Mouse (Mus musculus): ENCODE measurements at regions not wholly inside any gene's neighbourhood (a gene's known extent, or its start where the extent isn't known, plus 50 kb on each side); places are given as distances from the start of the nearest gene placed in this dataset.

- ATAC-seq (ENCODE audit: low FRiP score): peak; percentile 86
- Histone ChIP-seq H3K4me3 (replicated peaks) (no peak overlapping the region), H3K4me1 (no peaks in the 10 kb centered on the region; the same call in 1 of the 2 replicates), H3K27me3 (no peaks in the 10 kb centered on the region), H3K9ac (no peak overlapping the region), H3K4me2 (no peak overlapping the region), H3K36me3 (replicated peaks) (no peaks in the 10 kb centered on the region), H3K9me3 (no peaks in the 10 kb centered on the region), H3K27ac (no peak overlapping the region)
- WGBS: 8% methylated on average over 2 of the region's 2 CpGs
These were observed 66.4 kb upstream of the Htr1a start for GRCm38 (mm10) chr13:105377038-105377437.

- Histone ChIP-seq H3K4me2 (no peak overlapping the region), H3K9ac (no peak overlapping the region), H3K9me3 (no peaks in the 10 kb centered on the region), H3K36me3 (replicated peaks) (no peaks in the 10 kb centered on the region), H3K4me1 (no peaks in the 10 kb centered on the region; the same call in 1 of the 2 replicates), H3K27me3 (no peaks in the 10 kb centered on the region), H3K27ac (no peak overlapping the region), H3K4me3 (replicated peaks) (no peak overlapping the region)
- ATAC-seq (ENCODE audit: low FRiP score): no peak; the same call in 1 of the 2 replicates
- WGBS: 85% methylated on average over 9 of the region's 9 CpGs
These were observed 64.9 kb upstream of the Htr1a start for GRCm38 (mm10) chr13:105378587-105378986.

GRCm38 (mm10) chr13:105387016-105387772, 56.2 kb upstream of the Htr1a start:
- Histone ChIP-seq H3K4me3 (replicated peaks) (no peak overlapping the region), H3K4me2 (no peak overlapping the region), H3K9ac (no peak overlapping the region), H3K27ac (no peak overlapping the region), H3K27me3 (no peaks in the 10 kb centered on the region), H3K36me3 (replicated peaks) (no peaks in the 10 kb centered on the region), H3K4me1 (no peaks in the 10 kb centered on the region), H3K9me3 (no peaks in the 10 kb centered on the region)
- ATAC-seq (ENCODE audit: low FRiP score): no peak
- 54% methylated on average over 4 of the region's 4 CpGs for WGBS
